Mouse (Mus musculus): Measurements from ENCODE around the gene Smco3. TPM values are rescaled to one million over a fixed set of nuclear protein-coding genes. Genes with fewer than 3 reads are reported as not detected.
"Not testable (repeated sequence)": the region's sequence is repeated elsewhere in the genome, so short reads cannot be mapped to it uniquely, and the experiment has no call there.

Smco3 gene
- polyA plus RNA-seq, 1 experiment from 2014 or later: 1.9 TPM

- H3K27ac ChIP-seq: peak within 1 kb of the TSS; percentile 100
- H3K27me3 ChIP-seq (replicated peaks): no peaks in the 10 kb centered on the region
- H3K4me3 ChIP-seq (replicated peaks): peak within 1 kb of the TSS; percentile 56
- no peaks in the 10 kb centered on the region for H3K36me3 ChIP-seq
- peak; percentile 66 for ATAC-seq (ENCODE audit: insufficient read depth, low FRiP score, low read depth)
- H3K9me3 ChIP-seq: no peaks in the 10 kb centered on the region
- H3K4me2 ChIP-seq: peak within 1 kb of the TSS; percentile 81
- H3K4me1 ChIP-seq: peaks cover 13% of the 10 kb centered on the region; the same call in 1 of the 2 replicates
- H3K9ac ChIP-seq: peak within 1 kb of the TSS; percentile 82
- WGBS: under 1% methylated on average over 50 of the region's 50 CpGs
These were observed 31.3 kb downstream of the Smco3 start, which contains the start of gene Hist4h4 for GRCm38 (mm10) chr6:136803739-136804633. Gene Hist4h4 (minus strand): TSS chr6:136804415.

- H3K9ac ChIP-seq: peak overlapping the region; percentile 82; the same call in 1 of the 2 replicates
- 13% methylated on average over 12 of the region's 12 CpGs for WGBS
These were observed 32.0 kb downstream of the Smco3 start for GRCm38 (mm10) chr6:136803093-136803738.

GRCm38 (mm10) chr6:136801274-136801673 lies 34.0 kb downstream of the Smco3 start:
- Histone ChIP-seq H3K9me3 (no peaks in the 10 kb centered on the region), H3K27ac (no peak overlapping the region), H3K4me3 (replicated peaks) (no peak overlapping the region), H3K4me1 (peaks cover 9% of the 10 kb centered on the region; the same call in 1 of the 2 replicates), H3K9ac (no peak overlapping the region), H3K27me3 (replicated peaks) (no peaks in the 10 kb centered on the region), H3K36me3 (no peaks in the 10 kb centered on the region), H3K4me2 (no peak overlapping the region)
- no peak for ATAC-seq (ENCODE audit: insufficient read depth, low FRiP score, low read depth)
- WGBS: 60% methylated on average over 6 of the region's 6 CpGs

More at GRCm38 (mm10) chr6:136803093-136803738, 32.0 kb downstream of the Smco3 start:
- peak overlapping the region; percentile 100 for H3K27ac ChIP-seq
- H3K27me3 ChIP-seq (replicated peaks): no peaks in the 10 kb centered on the region
- peak overlapping the region; percentile 81 for H3K4me2 ChIP-seq
- peak overlapping the region; percentile 56 for H3K4me3 ChIP-seq (replicated peaks)
- peaks cover 13% of the 10 kb centered on the region; the same call in 1 of the 2 replicates for H3K4me1 ChIP-seq
- ATAC-seq (ENCODE audit: insufficient read depth, low FRiP score, low read depth): no peak
- H3K36me3 ChIP-seq: no peaks in the 10 kb centered on the region
- no peaks in the 10 kb centered on the region for H3K9me3 ChIP-seq

- no peaks in the 10 kb centered on the region for H3K36me3 ChIP-seq
- H3K4me2 ChIP-seq: no peak overlapping the region
- no peak overlapping the region for H3K9ac ChIP-seq
- no peak overlapping the region for H3K27ac ChIP-seq
- H3K4me3 ChIP-seq (replicated peaks): no peak overlapping the region
- no peaks in the 10 kb centered on the region for H3K27me3 ChIP-seq (replicated peaks)
- no peaks in the 10 kb centered on the region for H3K9me3 ChIP-seq
- WGBS: 90% methylated on average over 8 of the region's 8 CpGs
- peaks cover 9% of the 10 kb centered on the region; the same call in 1 of the 2 replicates for H3K4me1 ChIP-seq
- ATAC-seq (ENCODE audit: insufficient read depth, low FRiP score, low read depth): no peak
These were observed 34.5 kb downstream of the Smco3 start for GRCm38 (mm10) chr6:136800710-136801109.

- 73% methylated on average over 3 of the region's 3 CpGs for WGBS
- not testable (repeated sequence) for H3K9me3 ChIP-seq; H3K4me2 ChIP-seq; H3K36me3 ChIP-seq; H3K27ac ChIP-seq; H3K4me1 ChIP-seq; H3K9ac ChIP-seq; H3K4me3 ChIP-seq (replicated peaks); H3K27me3 ChIP-seq (replicated peaks)
- ATAC-seq (ENCODE audit: insufficient read depth, low FRiP score, low read depth): peak; percentile 85
These were observed 37.2 kb downstream of the Smco3 start for GRCm38 (mm10) chr6:136797874-136798693.

- no peak overlapping the region for H3K9ac ChIP-seq
- no peaks in the 10 kb centered on the region for H3K36me3 ChIP-seq
- 0 out of 2 replicates have a peak, but pooled peaks cover 4% of the 10 kb centered on the region for H3K4me1 ChIP-seq
- H3K4me3 ChIP-seq (replicated peaks): no peak overlapping the region
- H3K9me3 ChIP-seq: no peaks in the 10 kb centered on the region
- no peak overlapping the region for H3K4me2 ChIP-seq
- no peaks in the 10 kb centered on the region for H3K27me3 ChIP-seq (replicated peaks)
- 51% methylated on average over 6 of the region's 6 CpGs for WGBS
- no peak overlapping the region for H3K27ac ChIP-seq
- ATAC-seq (ENCODE audit: insufficient read depth, low FRiP score, low read depth): no peak
These were observed 39.4 kb downstream of the Smco3 start for GRCm38 (mm10) chr6:136795850-136796249.

GRCm38 (mm10) chr6:136795110-136795509 lies 40.1 kb downstream of the Smco3 start:
- Histone ChIP-seq H3K36me3 (no peaks in the 10 kb centered on the region), H3K27ac (no peak overlapping the region), H3K9me3 (no peaks in the 10 kb centered on the region), H3K4me2 (no peak overlapping the region), H3K4me3 (replicated peaks) (no peak overlapping the region), H3K27me3 (replicated peaks) (no peaks in the 10 kb centered on the region), H3K9ac (no peak overlapping the region), H3K4me1 (0 out of 2 replicates have a peak, but pooled peaks cover 4% of the 10 kb centered on the region)
- 70% methylated on average over 1 of the region's 1 CpGs for WGBS
- ATAC-seq (ENCODE audit: insufficient read depth, low FRiP score, low read depth): no peak

- ATAC-seq (ENCODE audit: insufficient read depth, low FRiP score, low read depth): no peak
- WGBS: 2% methylated on average over 24 of the region's 24 CpGs
- H3K27ac ChIP-seq: no peak overlapping the region
These were observed 41.3 kb downstream of the Smco3 start for GRCm38 (mm10) chr6:136793831-136794525.

GRCm38 (mm10) chr6:136792884-136793758 lies 42.1 kb downstream of the Smco3 start:
- Histone ChIP-seq H3K4me3 (replicated peaks) (peak overlapping the region; percentile 39), H3K9ac (no peak overlapping the region), H3K9me3 (no peaks in the 10 kb centered on the region), H3K4me1 (peaks cover 4% of the 10 kb centered on the region; the same call in 1 of the 2 replicates), H3K27me3 (replicated peaks) (no peaks in the 10 kb centered on the region), H3K36me3 (no peaks in the 10 kb centered on the region), H3K27ac (no peak overlapping the region), H3K4me2 (peak overlapping the region; percentile 74)
- ATAC-seq (ENCODE audit: insufficient read depth, low FRiP score, low read depth): no peak
- WGBS: 33% methylated on average over 16 of the region's 16 CpGs

More at GRCm38 (mm10) chr6:136793831-136794525, 41.3 kb downstream of the Smco3 start:
- Histone ChIP-seq H3K4me2 (peak overlapping the region; percentile 74), H3K9ac (0 out of 2 replicates have a peak overlapping the region, but pooled peaks have one; percentile 12), H3K4me1 (peaks cover 4% of the 10 kb centered on the region; the same call in 1 of the 2 replicates), H3K9me3 (no peaks in the 10 kb centered on the region), H3K4me3 (replicated peaks) (peak overlapping the region; percentile 39), H3K27me3 (replicated peaks) (no peaks in the 10 kb centered on the region), H3K36me3 (no peaks in the 10 kb centered on the region)

- no peaks in the 10 kb centered on the region for H3K9me3 ChIP-seq
- WGBS: 38% methylated on average over 5 of the region's 5 CpGs
- no peak overlapping the region for H3K9ac ChIP-seq
- ATAC-seq (ENCODE audit: insufficient read depth, low FRiP score, low read depth): peak; percentile 76; the same call in 1 of the 2 replicates
- peak overlapping the region; percentile 71 for H3K27ac ChIP-seq
- H3K36me3 ChIP-seq: no peaks in the 10 kb centered on the region
- no peak overlapping the region for H3K4me3 ChIP-seq (replicated peaks)
- no peaks in the 10 kb centered on the region for H3K27me3 ChIP-seq (replicated peaks)
- H3K4me2 ChIP-seq: no peak overlapping the region
- H3K4me1 ChIP-seq: peaks cover 4% of the 10 kb centered on the region; the same call in 1 of the 2 replicates
These were observed 45.8 kb downstream of the Smco3 start for GRCm38 (mm10) chr6:136789391-136789971.
